Mouse (Mus musculus) ES-Bruce4 (cell line): Measurements from ENCODE around the gene Clptm1.

Source experiments
- CTCF ChIP-seq: IDR thresholded peaks from one replicate; pipeline ENCODE4 v1.8.1; 2011; ENCODE audit warnings: low read depth, low read length
- EP300 ChIP-seq: IDR thresholded peaks from 2 replicates; pipeline ENCODE4 v1.6.1; 2011; ENCODE audit warnings: low read depth, low read length; ENCODE audit not compliant: insufficient read depth
- POLR2A ChIP-seq: IDR thresholded peaks from one replicate; pipeline ENCODE4 v1.8.1; 2011; ENCODE audit warnings: low read length; ENCODE audit not compliant: insufficient read depth

- TF ChIP-seq CTCF (no peak), EP300 (no peak), POLR2A (no peak)
Observed at GRCm38 (mm10) chr7:19688611-19689010, 23.8 kb upstream of the Clptm1 start.
